Comparison of ENCODE assay signal across 8 mouse cellular contexts in genomic region chr2:178327466-178328040, GRCm38 (mm10).
DNase-seq lines count a peak whose midpoint lies in the region; ATAC-seq lines count a peak whose summit lies in the region.

No protein-coding gene starts in this region.

- H3K27ac ChIP-seq in embryonic facial prominence, embryonic 15.5 days (replicated peaks) = no peak overlapping the region
- 0 out of 2 replicates have a peak overlapping the region, but pooled peaks have one; percentile 16 for H3K27ac ChIP-seq in heart, embryonic 12.5 days (ENCODE audit: poor library complexity, severe bottlenecking)
- H3K27ac ChIP-seq in kidney, embryonic 14.5 days (ENCODE audit: low read depth, low read length) = no peak overlapping the region
- no peak overlapping the region for H3K27ac ChIP-seq in limb, embryonic 13.5 days
- peak overlapping the region; percentile 82 for H3K27ac ChIP-seq in midbrain, embryonic 14.5 days (replicated peaks; ENCODE audit: low read depth, low read length)

- peak; percentile 16 to 58 for DNase-seq in urinary bladder, postnatal 4 days (ENCODE audit: low spot score in 2 of 2)
- DNase-seq in urinary bladder, adult 2 months (ENCODE audit: low spot score) = no peak
- peak; percentile 92 for DNase-seq in midbrain, embryonic 14.5 days

- WGBS in embryonic facial prominence, embryonic 15.5 days = 10% methylated on average over 12 of the region's 12 CpGs
- WGBS in heart, embryonic 12.5 days = 10% methylated on average over 12 of the region's 12 CpGs
- 18% methylated on average over 12 of the region's 12 CpGs for WGBS in kidney, embryonic 14.5 days
- 14% methylated on average over 12 of the region's 12 CpGs for WGBS in limb, embryonic 13.5 days
- WGBS in midbrain, embryonic 14.5 days = 15% methylated on average over 12 of the region's 12 CpGs

- ATAC-seq in embryonic facial prominence, embryonic 15.5 days (ENCODE audit: insufficient number of reproducible peaks, low FRiP score, low TSS enrichment, low read depth) = peak; percentile 76; the same call in 1 of the 2 replicates
- peak; percentile 79 for ATAC-seq in heart, embryonic 12.5 days (ENCODE audit: insufficient number of reproducible peaks, low FRiP score)
- ATAC-seq in kidney, embryonic 14.5 days (ENCODE audit: low FRiP score, low TSS enrichment) = peak; percentile 97
- ATAC-seq in limb, embryonic 13.5 days (ENCODE audit: low FRiP score, low read depth) = peak; percentile 77
- ATAC-seq in midbrain, embryonic 14.5 days (ENCODE audit: low FRiP score, low TSS enrichment) = peak; percentile 90
- ATAC-seq in erythroid progenitor cell, adult 5-6 weeks (replicated peaks; ENCODE audit: low FRiP score, poor library complexity, severe bottlenecking) = no peak

- no peaks in the 10 kb centered on the region for H3K36me3 ChIP-seq in embryonic facial prominence, embryonic 15.5 days
- no peaks in the 10 kb centered on the region for H3K36me3 ChIP-seq in heart, embryonic 12.5 days
- no peaks in the 10 kb centered on the region for H3K36me3 ChIP-seq in kidney, embryonic 14.5 days (ENCODE audit: control insufficient read depth, insufficient read depth, low read length)
- no peaks in the 10 kb centered on the region for H3K36me3 ChIP-seq in limb, embryonic 13.5 days
- H3K36me3 ChIP-seq in midbrain, embryonic 14.5 days (ENCODE audit: control insufficient read depth, insufficient read depth, low read length) = peaks cover 10% of the 10 kb centered on the region

- no peak overlapping the region for H3K4me3 ChIP-seq in embryonic facial prominence, embryonic 15.5 days (replicated peaks)
- peak overlapping the region; percentile 27 for H3K4me3 ChIP-seq in heart, embryonic 12.5 days
- no peak overlapping the region for H3K4me3 ChIP-seq in kidney, embryonic 14.5 days (ENCODE audit: low read length)
- no peak overlapping the region for H3K4me3 ChIP-seq in limb, embryonic 13.5 days
- peak overlapping the region; percentile 25 for H3K4me3 ChIP-seq in midbrain, embryonic 14.5 days (replicated peaks; ENCODE audit: low read depth, low read length)

- H3K4me1 ChIP-seq in embryonic facial prominence, embryonic 15.5 days = peaks cover 11% of the 10 kb centered on the region
- peaks cover 29% of the 10 kb centered on the region for H3K4me1 ChIP-seq in heart, embryonic 12.5 days (replicated peaks)
- 0 out of 2 replicates have a peak, but pooled peaks cover 7% of the 10 kb centered on the region for H3K4me1 ChIP-seq in kidney, embryonic 14.5 days (ENCODE audit: control insufficient read depth, insufficient read depth, low read length)
- peaks cover 10% of the 10 kb centered on the region for H3K4me1 ChIP-seq in limb, embryonic 13.5 days
- peaks cover 27% of the 10 kb centered on the region for H3K4me1 ChIP-seq in midbrain, embryonic 14.5 days (ENCODE audit: control insufficient read depth, insufficient read depth, low read length)

- H3K9ac ChIP-seq in embryonic facial prominence, embryonic 15.5 days = no peak overlapping the region
- H3K9ac ChIP-seq in heart, embryonic 12.5 days = peak overlapping the region; percentile 43
- no peak overlapping the region for H3K9ac ChIP-seq in kidney, embryonic 14.5 days (ENCODE audit: low read depth, low read length)
- no peak overlapping the region for H3K9ac ChIP-seq in limb, embryonic 13.5 days
- peak overlapping the region; percentile 30; the same call in 1 of the 2 replicates for H3K9ac ChIP-seq in midbrain, embryonic 14.5 days (replicated peaks; ENCODE audit: low read length)

- H3K9me3 ChIP-seq in embryonic facial prominence, embryonic 15.5 days (replicated peaks) = no peaks in the 10 kb centered on the region
- H3K9me3 ChIP-seq in heart, embryonic 12.5 days (replicated peaks) = no peaks in the 10 kb centered on the region
- no peaks in the 10 kb centered on the region for H3K9me3 ChIP-seq in kidney, embryonic 14.5 days (ENCODE audit: control insufficient read depth, low read length)
- H3K9me3 ChIP-seq in limb, embryonic 13.5 days = no peaks in the 10 kb centered on the region
- no peaks in the 10 kb centered on the region for H3K9me3 ChIP-seq in midbrain, embryonic 14.5 days (ENCODE audit: control insufficient read depth, low read length)

- H3K4me2 ChIP-seq in embryonic facial prominence, embryonic 15.5 days (replicated peaks) = peak overlapping the region; percentile 15; the same call in 1 of the 2 replicates
- H3K4me2 ChIP-seq in heart, embryonic 12.5 days = peak overlapping the region; percentile 59
- H3K4me2 ChIP-seq in kidney, embryonic 14.5 days (replicated peaks; ENCODE audit: low read depth, low read length) = no peak overlapping the region
- H3K4me2 ChIP-seq in limb, embryonic 13.5 days (replicated peaks) = peak overlapping the region; percentile 43
- H3K4me2 ChIP-seq in midbrain, embryonic 14.5 days (ENCODE audit: low read length) = peak overlapping the region; percentile 49

- H3K27me3 ChIP-seq in embryonic facial prominence, embryonic 15.5 days = no peaks in the 10 kb centered on the region
- H3K27me3 ChIP-seq in heart, embryonic 12.5 days (replicated peaks) = no peaks in the 10 kb centered on the region
- no peaks in the 10 kb centered on the region for H3K27me3 ChIP-seq in kidney, embryonic 14.5 days (ENCODE audit: control insufficient read depth, insufficient read depth, low read length)
- no peaks in the 10 kb centered on the region for H3K27me3 ChIP-seq in limb, embryonic 13.5 days
- no peaks in the 10 kb centered on the region for H3K27me3 ChIP-seq in midbrain, embryonic 14.5 days (ENCODE audit: control insufficient read depth, insufficient read depth, low read length)

Comparison
In these comparisons a context has a peak if more than half of its experiments do, and no peak if none do; other contexts are left out.
1. H3K27ac ChIP-seq: peak in heart, embryonic 12.5 days (single experiment) and midbrain, embryonic 14.5 days (single experiment); none in embryonic facial prominence, embryonic 15.5 days (single experiment), kidney, embryonic 14.5 days (single experiment) and limb, embryonic 13.5 days (single experiment).
2. H3K4me3 ChIP-seq: peak in heart, embryonic 12.5 days (single experiment) and midbrain, embryonic 14.5 days (single experiment); none in embryonic facial prominence, embryonic 15.5 days (single experiment), kidney, embryonic 14.5 days (single experiment) and limb, embryonic 13.5 days (single experiment).
3. H3K9ac ChIP-seq: peak in heart, embryonic 12.5 days (single experiment) and midbrain, embryonic 14.5 days (single experiment); none in embryonic facial prominence, embryonic 15.5 days (single experiment), kidney, embryonic 14.5 days (single experiment) and limb, embryonic 13.5 days (single experiment).